Mouse (Mus musculus) midbrain, embryonic 12.5 days (tissue): Measurements from ENCODE around the gene Pde2a. TPM values are rescaled to one million over a fixed set of nuclear protein-coding genes. Genes with fewer than 3 reads are reported as not detected.
A peak's percentile ranks its signal among the peaks of the same experiment; 100 is the strongest.

Source experiments
- ATAC-seq: fragments of 200-750 bp; cut with Nextera tagmentation; 2 replicates; pipeline ENCODE4 v1.8.0; 2017; ENCODE audit warnings: low read depth, moderate TSS enrichment, moderate library complexity; ENCODE audit not compliant: low FRiP score
- H3K27ac ChIP-seq: fragments of 300-500 bp; sonication (generic); replicated peaks from 2 replicates; pipeline ENCODE4 v1.5.1; 2016; ENCODE audit warnings: mild to moderate bottlenecking
- H3K27me3 ChIP-seq: fragments of 300-500 bp; sonication (generic); 2 replicates; pipeline ENCODE4 v1.6.1; 2016; ENCODE audit warnings: mild to moderate bottlenecking
- H3K36me3 ChIP-seq: fragments of 300-500 bp; sonication (generic); 2 replicates; pipeline ENCODE4 v1.6.1; 2016
- H3K4me1 ChIP-seq: fragments of 300-500 bp; sonication (generic); 2 replicates; pipeline ENCODE4 v1.6.1; 2016
- H3K4me2 ChIP-seq: fragments of 300-500 bp; sonication (generic); replicated peaks from 2 replicates; pipeline ENCODE4 v1.6.1; 2016; ENCODE audit warnings: mild to moderate bottlenecking, moderate library complexity
- H3K4me3 ChIP-seq: fragments of 300-500 bp; sonication (generic); 2 replicates; pipeline ENCODE4 v1.5.1; 2016; ENCODE audit warnings: mild to moderate bottlenecking
- H3K9ac ChIP-seq: fragments of 300-500 bp; sonication (generic); replicated peaks from 2 replicates; pipeline ENCODE4 v1.6.1; 2016; ENCODE audit warnings: mild to moderate bottlenecking, moderate library complexity
- H3K9me3 ChIP-seq: fragments of 300-500 bp; sonication (generic); 2 replicates; pipeline ENCODE4 v1.6.1; 2016; ENCODE audit warnings: mild to moderate bottlenecking
- WGBS: fragments of 180-500 bp; shearing (Covaris S2); methylation state at CpG from one replicate; pipeline ENCODE4 v1.1.7; 2016; 5-methylcytosine and 5-hydroxymethylcytosine counted together
- polyA plus RNA-seq: library from polyadenylated mRNA; unstranded; fragments of >200 nt; fragmentation: Nextera tagmentation; extraction: Ambion mirVana; gene quantifications from 2 replicates; pipeline ENCODE4 v1.2.1, GENCODE M21; 2016

Pde2a gene
- polyA plus RNA-seq, 1 experiment from 2014 or later, result 16.1 TPM

- Histone ChIP-seq H3K9ac (no peak overlapping the region), H3K9me3 (no peaks in the 10 kb centered on the region), H3K27ac (no peak overlapping the region), H3K27me3 (peaks cover 9% of the 10 kb centered on the region; the same call in 1 of the 2 replicates), H3K4me3 (no peak overlapping the region), H3K36me3 (no peaks in the 10 kb centered on the region), H3K4me1 (peaks cover 5% of the 10 kb centered on the region), H3K4me2 (no peak overlapping the region)
- no peak for ATAC-seq
- 10% methylated on average over 2 of the region's 2 CpGs for WGBS
Observed at GRCm38 (mm10) chr7:101427736-101428135, 6.2 kb downstream of the Pde2a start.

GRCm38 (mm10) chr7:101435038-101435437 lies 13.5 kb downstream of the Pde2a start:
- 67% methylated on average over 6 of the region's 6 CpGs for WGBS
- Histone ChIP-seq H3K27ac (no peak overlapping the region), H3K36me3 (no peaks in the 10 kb centered on the region), H3K9me3 (no peaks in the 10 kb centered on the region), H3K27me3 (no peaks in the 10 kb centered on the region), H3K4me2 (no peak overlapping the region), H3K9ac (no peak overlapping the region), H3K4me3 (no peak overlapping the region), H3K4me1 (no peaks in the 10 kb centered on the region; the same call in 1 of the 2 replicates)
- ATAC-seq, result 0 out of 2 replicates have a peak, but pooled peaks have one; percentile 41

- H3K4me2 ChIP-seq, result no peak overlapping the region
- H3K27me3 ChIP-seq, result no peaks in the 10 kb centered on the region
- no peak for ATAC-seq
- no peaks in the 10 kb centered on the region for H3K9me3 ChIP-seq
- no peak overlapping the region for H3K9ac ChIP-seq
- H3K4me1 ChIP-seq, result peaks cover under 1% of the 10 kb centered on the region; the same call in 1 of the 2 replicates
- H3K27ac ChIP-seq, result no peak overlapping the region
- H3K4me3 ChIP-seq, result no peak overlapping the region
- WGBS, result 32% methylated on average over 1 of the region's 1 CpGs
- no peaks in the 10 kb centered on the region for H3K36me3 ChIP-seq
Observed at GRCm38 (mm10) chr7:101437876-101438275, 16.4 kb downstream of the Pde2a start.

- Histone ChIP-seq H3K9ac (no peak overlapping the region; the same call in 1 of the 2 replicates), H3K36me3 (no peaks in the 10 kb centered on the region), H3K27ac (no peak overlapping the region), H3K27me3 (peaks cover 4% of the 10 kb centered on the region; the same call in 1 of the 2 replicates), H3K4me3 (no peak overlapping the region), H3K4me1 (0 out of 2 replicates have a peak, but pooled peaks cover 4% of the 10 kb centered on the region), H3K4me2 (no peak overlapping the region), H3K9me3 (no peaks in the 10 kb centered on the region)
- WGBS, result 62% methylated on average over 10 of the region's 10 CpGs
- no peak for ATAC-seq
Observed at GRCm38 (mm10) chr7:101443093-101443492, 21.6 kb downstream of the Pde2a start.

- Histone ChIP-seq H3K9ac (no peak overlapping the region), H3K27me3 (peaks cover 9% of the 10 kb centered on the region; the same call in 1 of the 2 replicates), H3K36me3 (no peaks in the 10 kb centered on the region), H3K9me3 (no peaks in the 10 kb centered on the region), H3K4me3 (no peak overlapping the region), H3K4me2 (no peak overlapping the region), H3K27ac (no peak overlapping the region), H3K4me1 (0 out of 2 replicates have a peak, but pooled peaks cover 4% of the 10 kb centered on the region)
- no peak for ATAC-seq
- WGBS, result 89% methylated on average over 4 of the region's 4 CpGs
Observed at GRCm38 (mm10) chr7:101444211-101444610, 22.7 kb downstream of the Pde2a start.

- H3K4me2 ChIP-seq, result no peak overlapping the region
- ATAC-seq, result no peak
- 43% methylated on average over 3 of the region's 3 CpGs for WGBS
- no peak overlapping the region for H3K27ac ChIP-seq
- H3K4me3 ChIP-seq, result no peak overlapping the region
- no peaks in the 10 kb centered on the region for H3K36me3 ChIP-seq
- peaks cover 45% of the 10 kb centered on the region for H3K27me3 ChIP-seq
- H3K9ac ChIP-seq, result no peak overlapping the region
- H3K9me3 ChIP-seq, result no peaks in the 10 kb centered on the region
- peaks cover 4% of the 10 kb centered on the region; the same call in 1 of the 2 replicates for H3K4me1 ChIP-seq
Observed at GRCm38 (mm10) chr7:101449855-101450254, 28.4 kb downstream of the Pde2a start.

- under 1% methylated on average over 64 of the region's 68 CpGs for WGBS
- H3K4me1 ChIP-seq, result peaks cover 4% of the 10 kb centered on the region; the same call in 1 of the 2 replicates
- H3K9me3 ChIP-seq, result no peaks in the 10 kb centered on the region
- H3K4me2 ChIP-seq, result peak overlapping the region; percentile 99
- H3K27ac ChIP-seq, result no peak overlapping the region
- H3K36me3 ChIP-seq, result no peaks in the 10 kb centered on the region
- peaks cover 50% of the 10 kb centered on the region for H3K27me3 ChIP-seq
- H3K4me3 ChIP-seq, result peak overlapping the region; percentile 55
- H3K9ac ChIP-seq, result peak overlapping the region; percentile 57
- peak; percentile 83 for ATAC-seq
Observed at GRCm38 (mm10) chr7:101450422-101451401, 29.2 kb downstream of the Pde2a start.

- no peak for ATAC-seq
- H3K4me1 ChIP-seq, result peaks cover 4% of the 10 kb centered on the region; the same call in 1 of the 2 replicates
- H3K36me3 ChIP-seq, result no peaks in the 10 kb centered on the region
- H3K4me2 ChIP-seq, result 0 out of 2 replicates have a peak overlapping the region, but pooled peaks have one; percentile 99
- H3K4me3 ChIP-seq, result no peak overlapping the region
- H3K9ac ChIP-seq, result no peak overlapping the region
- H3K9me3 ChIP-seq, result no peaks in the 10 kb centered on the region
- H3K27me3 ChIP-seq, result peaks cover 46% of the 10 kb centered on the region
- 87% methylated on average over 3 of the region's 3 CpGs for WGBS
- H3K27ac ChIP-seq, result no peak overlapping the region
Observed at GRCm38 (mm10) chr7:101452669-101453068, 31.2 kb downstream of the Pde2a start.

GRCm38 (mm10) chr7:101453296-101453695 lies 31.8 kb downstream of the Pde2a start:
- Histone ChIP-seq H3K9me3 (no peaks in the 10 kb centered on the region), H3K36me3 (no peaks in the 10 kb centered on the region), H3K9ac (no peak overlapping the region), H3K4me3 (no peak overlapping the region), H3K4me2 (no peak overlapping the region; the same call in 1 of the 2 replicates), H3K27me3 (peaks cover 46% of the 10 kb centered on the region), H3K4me1 (peaks cover 4% of the 10 kb centered on the region; the same call in 1 of the 2 replicates), H3K27ac (no peak overlapping the region)
- WGBS, result 91% methylated on average over 3 of the region's 3 CpGs
- ATAC-seq, result no peak

- H3K4me2 ChIP-seq, result no peak overlapping the region; the same call in 1 of the 2 replicates
- WGBS, result 19% methylated on average over 8 of the region's 8 CpGs
- peaks cover 4% of the 10 kb centered on the region; the same call in 1 of the 2 replicates for H3K4me1 ChIP-seq
- no peaks in the 10 kb centered on the region for H3K9me3 ChIP-seq
- no peak overlapping the region for H3K27ac ChIP-seq
- H3K4me3 ChIP-seq, result no peak overlapping the region
- peaks cover 47% of the 10 kb centered on the region for H3K27me3 ChIP-seq
- no peak for ATAC-seq
- no peaks in the 10 kb centered on the region for H3K36me3 ChIP-seq
- no peak overlapping the region for H3K9ac ChIP-seq
Observed at GRCm38 (mm10) chr7:101453725-101454124, 32.2 kb downstream of the Pde2a start.

- Histone ChIP-seq H3K4me2 (no peak overlapping the region), H3K4me3 (no peak overlapping the region), H3K9me3 (no peaks in the 10 kb centered on the region), H3K27ac (no peak overlapping the region), H3K36me3 (no peaks in the 10 kb centered on the region), H3K27me3 (peaks cover 48% of the 10 kb centered on the region), H3K4me1 (peaks cover 4% of the 10 kb centered on the region; the same call in 1 of the 2 replicates), H3K9ac (no peak overlapping the region)
- WGBS, result 87% methylated on average over 9 of the region's 9 CpGs
- no peak for ATAC-seq
Observed at GRCm38 (mm10) chr7:101454479-101454878, 33.0 kb downstream of the Pde2a start.

- no peak overlapping the region for H3K9ac ChIP-seq
- no peaks in the 10 kb centered on the region for H3K36me3 ChIP-seq
- H3K4me1 ChIP-seq, result peaks cover 4% of the 10 kb centered on the region; the same call in 1 of the 2 replicates
- H3K9me3 ChIP-seq, result no peaks in the 10 kb centered on the region
- no peak overlapping the region for H3K27ac ChIP-seq
- H3K27me3 ChIP-seq, result peaks cover 48% of the 10 kb centered on the region
- H3K4me3 ChIP-seq, result no peak overlapping the region
- no peak for ATAC-seq
- WGBS, result 88% methylated on average over 6 of the region's 6 CpGs
- no peak overlapping the region for H3K4me2 ChIP-seq
Observed at GRCm38 (mm10) chr7:101455141-101455540, 33.6 kb downstream of the Pde2a start.
